Mouse (Mus musculus) erythroblast, adult 5-6 weeks (primary cell): ENCODE data around the gene Dusp5. TPM values are rescaled to one million over a fixed set of nuclear protein-coding genes. Genes with fewer than 3 reads are reported as not detected.

ENCODE experiments used
- ATAC-seq: replicated peaks from 2 replicates; pipeline ENCODE4 v1.8.0; 2016; ENCODE audit warnings: moderate number of reproducible peaks, mild to moderate bottlenecking, moderate TSS enrichment, inconsistent platforms; ENCODE audit not compliant: poor library complexity, low FRiP score, severe bottlenecking
- total RNA-seq, 2 experiments: library from RNA; stranded (forward) in 1 of 2; stranded (reverse) in 1 of 2; fragments of 150-400 nt in 1 of 2; fragments of 200-764, 138-1000 nt in 1 of 2; gene quantifications; 2 replicates each; pipeline versions ENCODE4 v1.2.3 to v1.2.4; 2015 to 2017; ENCODE audit warnings: low replicate concordance in 2 of 2

Dusp5 gene
- total RNA-seq, 2 experiments from 2014 or later: 1.8 to 2.9 TPM

DNA sequence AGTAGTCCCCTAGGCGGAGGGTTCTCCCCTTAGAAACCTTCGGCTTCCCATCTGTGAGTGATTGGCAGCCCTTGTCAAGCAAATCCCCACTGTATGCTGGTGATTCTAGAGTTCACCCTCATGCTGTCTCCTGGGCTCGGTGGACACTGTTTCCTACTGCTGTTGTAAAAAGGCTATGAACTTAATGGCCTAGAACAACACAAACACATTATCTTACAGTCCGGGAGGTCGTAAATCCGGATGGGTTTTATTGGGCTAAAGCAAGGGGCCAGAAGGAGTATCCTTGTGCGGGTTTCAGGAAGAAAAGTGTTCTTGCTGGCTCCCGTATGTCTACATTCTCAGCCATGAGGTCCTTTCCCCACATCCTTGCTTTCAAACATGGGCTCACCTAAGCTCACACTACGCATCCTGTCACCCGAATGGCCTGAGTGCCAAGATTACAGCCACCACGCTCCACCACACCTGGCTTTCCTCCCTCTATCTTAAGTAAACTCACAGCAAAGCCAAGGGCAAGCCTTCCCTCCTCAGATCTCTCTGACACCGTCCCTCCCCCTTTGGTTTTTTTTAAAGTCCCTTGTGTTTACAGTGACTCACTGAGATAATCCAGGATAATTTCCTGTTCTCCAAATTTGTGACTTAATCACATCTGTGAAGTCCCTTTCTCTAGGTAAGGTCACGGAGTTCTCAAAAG, 17.5 kb upstream of the Dusp5 start:
- no peak for ATAC-seq

DNA sequence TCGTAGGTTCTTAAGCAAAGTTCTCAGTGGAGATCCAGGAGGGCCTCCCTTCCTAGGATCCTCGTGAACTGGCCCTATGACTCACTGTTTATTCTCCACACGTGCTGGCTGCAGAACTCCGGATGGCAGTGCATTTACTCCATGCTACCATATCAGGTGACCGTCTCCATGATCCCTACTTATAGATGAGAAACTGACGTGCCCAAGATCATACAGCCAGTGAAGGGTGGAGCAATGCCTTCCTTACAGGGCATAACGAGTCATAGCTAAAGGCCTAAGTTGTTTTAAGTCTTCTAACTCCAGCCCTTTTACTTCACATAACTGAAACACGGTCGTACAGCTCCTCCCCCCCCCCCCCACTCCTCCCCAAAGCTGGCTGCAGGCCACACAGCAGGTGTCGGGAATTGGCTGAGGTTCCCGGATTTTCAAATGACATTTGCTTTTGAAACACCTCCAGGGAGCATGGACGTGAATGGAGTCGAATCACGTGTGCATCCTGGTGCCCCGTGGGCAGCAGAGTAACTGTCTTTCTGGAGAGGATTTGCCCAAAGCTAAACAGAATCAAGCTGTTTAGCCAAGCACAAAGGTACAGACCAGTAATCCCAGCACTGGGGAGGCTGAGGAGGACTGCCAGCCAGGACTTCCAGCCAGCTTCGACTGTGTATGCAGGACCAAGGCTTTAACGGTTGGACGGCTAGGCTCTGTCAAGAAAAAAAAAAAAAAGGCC, 11.4 kb upstream of the Dusp5 start:
- ATAC-seq: no peak

DNA sequence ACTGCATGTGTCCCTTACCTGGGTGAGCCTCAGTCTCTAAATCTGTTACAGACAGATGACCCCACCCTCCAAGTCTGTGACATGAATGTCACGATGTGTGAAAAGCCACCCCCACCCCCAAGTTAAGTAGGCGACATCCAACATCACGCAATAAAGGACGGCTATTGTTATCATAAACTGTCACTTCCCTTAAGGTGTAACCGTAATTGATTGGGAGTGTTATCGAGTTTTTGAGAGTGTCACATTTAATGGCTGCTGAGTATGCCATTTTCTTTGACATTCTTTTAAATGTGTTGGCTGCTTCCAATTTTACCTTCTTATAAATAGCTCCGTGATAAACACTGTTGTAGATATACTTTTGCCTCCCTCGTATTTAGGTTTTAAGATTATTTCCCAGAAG, 9.4 kb upstream of the Dusp5 start:
- no peak for ATAC-seq

- ATAC-seq: no peak
Observed at GRCm38 (mm10) chr19:53519981-53520380, 8.9 kb upstream of the Dusp5 start.

DNA sequence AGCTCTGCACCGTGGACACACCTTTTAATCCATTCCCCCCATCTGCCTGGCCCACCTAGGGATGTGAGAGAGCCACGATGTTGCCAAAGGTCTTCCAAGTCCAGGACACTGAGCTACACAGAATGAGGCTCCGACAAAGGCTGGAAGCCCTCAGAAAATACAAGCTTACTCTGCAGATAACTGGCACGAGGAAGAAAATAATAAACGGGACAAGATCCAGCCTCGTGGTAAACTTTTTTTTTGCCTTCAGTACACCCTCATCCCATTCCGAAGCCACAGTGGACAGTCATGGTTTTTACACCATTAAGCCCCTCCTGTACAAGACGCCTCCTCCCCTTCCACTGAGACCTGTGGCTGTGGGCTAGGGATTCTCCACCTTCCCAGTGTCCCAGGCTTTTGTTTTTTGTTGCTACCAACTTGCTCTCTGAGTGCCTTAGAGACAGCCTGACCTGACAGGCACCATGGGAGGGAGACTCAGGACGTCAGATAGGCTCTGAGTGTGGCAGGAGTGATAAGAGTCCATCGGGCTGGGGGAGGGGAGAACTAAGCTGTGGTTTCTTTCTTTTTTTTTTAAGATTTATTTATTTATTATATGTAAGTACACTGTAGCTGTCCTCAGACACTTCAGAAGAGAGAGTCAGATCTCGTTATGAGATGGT, 7.6 kb upstream of the Dusp5 start:
- no peak for ATAC-seq

DNA sequence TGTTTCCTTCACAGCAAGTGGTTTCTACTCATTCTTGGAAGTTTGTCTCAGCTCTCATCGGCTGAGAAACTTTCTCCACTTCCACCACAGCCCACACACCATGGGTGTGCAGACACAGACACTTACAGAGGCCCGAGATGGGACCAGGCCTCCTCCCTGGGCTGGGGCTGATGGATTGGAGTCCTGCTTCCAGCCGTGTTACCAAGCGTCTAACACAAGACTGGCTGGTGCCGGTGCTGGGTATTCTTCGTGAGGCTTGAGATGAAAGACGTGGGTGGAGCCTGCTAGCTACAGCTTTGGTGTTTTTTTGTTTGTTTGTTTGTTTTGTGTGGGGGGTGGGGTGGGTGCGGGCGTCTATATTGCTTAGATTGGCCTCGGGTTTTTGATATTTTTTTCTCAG, 1.4 kb upstream of the Dusp5 start:
- ATAC-seq: no peak

GRCm38 (mm10) chr19:53528131-53528621, 733 bp upstream of the Dusp5 start:
- ATAC-seq: no peak

- ATAC-seq: no peak
Observed at GRCm38 (mm10) chr19:53529455-53529704, 471 bp downstream of the Dusp5 start.

DNA sequence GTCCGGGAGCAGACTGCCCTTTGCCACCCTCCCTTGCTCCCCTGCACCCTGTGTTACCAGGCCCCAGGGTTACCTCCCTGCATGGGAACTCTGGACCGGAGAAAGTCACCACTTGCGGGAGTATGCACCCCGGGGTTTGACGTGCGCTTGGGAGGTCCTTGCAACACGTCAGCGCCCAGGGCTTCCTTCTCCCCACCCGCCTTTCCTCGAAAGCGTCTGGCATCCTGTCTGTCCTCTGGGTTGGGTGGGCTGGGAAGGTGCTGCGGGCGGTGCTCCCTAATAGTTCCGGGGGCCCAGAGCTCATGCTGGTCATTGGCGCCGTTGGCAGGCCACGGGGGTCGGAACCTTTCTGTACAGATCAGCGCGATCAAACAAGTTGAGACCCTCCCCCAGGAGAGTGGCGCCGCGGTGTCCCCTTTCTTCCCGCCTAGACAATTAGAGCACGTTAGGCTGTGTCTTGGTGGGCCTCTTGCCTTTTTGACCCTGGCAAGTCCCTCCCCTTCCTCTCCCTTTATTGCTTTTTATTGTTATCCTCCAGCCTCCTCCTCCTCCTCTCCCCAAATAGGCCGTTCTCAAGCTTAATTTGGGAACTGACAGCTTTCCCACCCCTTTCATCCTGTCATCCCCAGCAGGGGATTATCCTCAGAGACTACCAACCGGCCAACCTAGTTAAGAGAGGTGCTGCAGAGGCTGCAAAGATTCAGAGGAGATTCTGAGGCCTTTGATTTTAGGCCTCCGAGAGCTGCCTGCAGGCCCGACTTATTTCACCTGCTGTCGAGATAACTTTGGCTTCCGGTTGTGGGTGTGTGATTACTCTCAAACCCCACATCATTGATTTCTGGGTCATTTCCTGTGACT, 1.0 kb downstream of the Dusp5 start:
- ATAC-seq: no peak

DNA sequence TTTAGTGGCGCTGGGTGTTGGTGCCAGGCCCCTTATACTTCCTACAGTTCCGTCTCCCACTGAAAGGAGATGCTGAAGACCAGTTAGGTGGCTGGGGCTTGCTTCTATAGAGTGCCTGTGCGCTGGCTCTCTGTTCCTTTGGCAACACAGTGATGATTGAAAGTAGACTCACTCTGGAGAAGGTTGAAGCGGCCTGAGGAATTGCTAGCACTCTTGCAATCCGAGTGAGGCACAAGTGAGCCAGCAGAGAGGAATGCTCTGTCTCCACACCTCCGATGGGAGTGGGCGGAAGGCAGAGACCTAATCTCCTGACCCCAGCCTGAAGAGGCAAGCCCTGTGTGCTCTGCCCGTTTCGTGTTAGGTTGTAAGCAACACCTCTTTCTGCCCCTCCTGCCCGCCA, 2.5 kb downstream of the Dusp5 start:
- no peak for ATAC-seq

- ATAC-seq: no peak
Observed at GRCm38 (mm10) chr19:53532021-53532420, 3.1 kb downstream of the Dusp5 start.

DNA sequence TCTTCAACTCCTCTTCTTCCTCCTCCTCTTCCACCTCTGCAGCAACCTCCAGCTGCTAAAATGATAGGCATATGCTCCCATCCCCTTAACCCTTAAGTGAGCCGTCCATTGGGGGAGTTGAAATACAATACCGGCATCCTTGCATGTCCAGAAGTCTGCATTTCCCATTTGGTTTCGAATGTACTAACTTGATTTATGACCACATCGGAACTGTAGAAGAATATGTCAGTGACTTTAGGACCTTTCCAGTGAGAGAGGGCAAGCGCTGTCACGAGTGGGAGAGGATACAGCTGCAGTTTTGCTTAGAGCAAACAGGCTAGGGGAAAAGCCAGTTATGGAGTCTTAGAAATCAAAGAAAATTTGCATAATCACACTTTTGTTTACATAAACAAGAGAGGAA, 3.8 kb downstream of the Dusp5 start:
- no peak for ATAC-seq

DNA sequence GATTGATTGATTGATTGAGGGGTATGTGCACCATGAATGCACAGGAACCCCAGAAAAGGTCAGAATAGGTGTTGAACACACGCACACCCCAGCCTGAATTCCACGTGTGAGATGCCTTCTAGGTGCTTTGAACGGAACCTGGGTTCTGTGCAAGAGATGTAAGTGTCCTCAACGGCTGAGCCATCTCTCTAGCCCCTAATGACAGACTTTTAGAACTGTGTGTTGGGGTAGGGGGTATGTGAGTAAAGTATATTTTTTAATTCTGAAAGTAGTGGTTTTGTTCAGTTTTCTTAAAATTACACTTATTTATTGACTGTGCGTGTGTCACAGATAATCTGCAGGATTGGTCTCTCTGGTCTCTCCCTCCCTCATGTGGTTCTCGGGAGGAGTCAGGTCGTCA, 4.3 kb downstream of the Dusp5 start:
- ATAC-seq: no peak

- no peak for ATAC-seq
Observed at GRCm38 (mm10) chr19:53533810-53534601, 5.1 kb downstream of the Dusp5 start.

GRCm38 (mm10) chr19:53534757-53535410, 6.0 kb downstream of the Dusp5 start:
- no peak for ATAC-seq

DNA sequence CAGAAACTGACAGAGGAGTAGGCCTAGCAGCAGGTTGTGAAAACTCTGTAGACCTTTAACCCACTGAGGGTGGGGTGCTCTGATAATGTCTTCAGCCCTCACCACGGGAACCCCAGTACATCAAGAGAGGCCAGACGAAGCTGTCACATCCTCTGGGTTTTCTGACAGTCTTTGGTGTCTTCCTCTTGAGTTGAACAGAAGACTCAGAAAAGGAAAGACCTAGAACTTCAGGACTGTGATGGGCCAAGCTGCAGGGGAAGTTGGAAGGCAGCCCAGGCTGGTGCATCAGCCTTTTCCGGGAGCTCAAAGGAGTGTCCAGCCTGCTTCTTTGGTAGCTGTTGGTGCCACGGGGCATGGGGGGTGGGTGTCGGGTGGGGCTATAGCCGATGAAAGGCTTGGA, 6.5 kb downstream of the Dusp5 start:
- no peak for ATAC-seq

DNA sequence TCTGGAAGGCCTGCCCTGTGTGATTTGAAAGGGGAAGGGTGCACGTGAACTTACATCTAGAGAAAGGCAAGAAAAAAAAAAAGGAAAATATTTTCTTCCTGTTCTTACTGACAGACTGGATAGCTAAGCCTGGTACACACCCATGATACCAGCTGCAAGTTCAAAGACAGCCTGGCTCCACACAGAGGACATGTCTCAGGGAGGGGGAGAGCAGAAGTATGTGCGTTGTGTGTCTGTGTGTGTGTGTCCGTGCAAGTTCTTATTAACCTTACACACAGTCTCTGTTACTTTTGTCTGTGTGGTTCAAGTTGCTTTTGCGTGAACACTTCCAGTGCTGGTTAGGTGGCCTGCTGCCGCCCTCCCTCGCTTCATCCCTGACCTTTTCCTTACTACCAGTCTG, 7.3 kb downstream of the Dusp5 start:
- no peak for ATAC-seq

GRCm38 (mm10) chr19:53536731-53537666, 8.1 kb downstream of the Dusp5 start:
- ATAC-seq: no peak
